Mouse (Mus musculus): ENCODE measurements around the gene Ptpn18.

DNA sequence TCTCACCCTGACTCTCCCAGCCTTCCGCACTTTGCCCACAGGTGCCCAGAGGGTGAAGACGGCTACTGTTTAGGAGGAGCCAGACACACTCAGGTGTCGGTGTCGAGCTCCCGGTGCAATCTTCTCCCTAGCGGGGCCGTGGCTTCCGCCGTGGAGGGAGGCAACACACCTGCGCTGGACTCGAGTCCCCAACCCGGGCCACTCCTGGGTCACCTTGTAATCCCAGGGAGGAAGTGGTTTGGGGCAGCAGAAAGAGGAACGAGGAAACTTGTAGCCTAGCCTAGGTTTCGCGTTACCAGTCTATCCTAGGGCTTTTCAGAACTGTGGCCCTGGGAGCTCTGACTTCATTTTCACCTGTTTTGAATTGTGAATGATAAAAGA is 489 bp downstream of the Ptpn18 start:
- no peak for TF ChIP-seq CTCF (IDR thresholded peaks at IDR 0.05; ENCODE audit: low read depth)
- TF ChIP-seq EP300 (IDR thresholded peaks at IDR 0.05; ENCODE audit: low read depth): no peak

All from liver, postnatal 0 days (tissue).